Mouse (Mus musculus) heart, adult 2 months (tissue): Measurements from ENCODE around the gene Homez.

Source experiments
- CTCF ChIP-seq: fragments of 200-600 bp; IDR thresholded peaks from 2 replicates; pipeline ENCODE4 v1.8.1; 2022; ENCODE audit warnings: antibody characterized with exemption, mild to moderate bottlenecking, moderate library complexity
- EP300 ChIP-seq: fragments of 200-500 bp; IDR thresholded peaks from 2 replicates; pipeline ENCODE4 v1.6.1; 2011; ENCODE audit warnings: low read depth, low read length, control low read depth; ENCODE audit not compliant: insufficient read depth

DNA sequence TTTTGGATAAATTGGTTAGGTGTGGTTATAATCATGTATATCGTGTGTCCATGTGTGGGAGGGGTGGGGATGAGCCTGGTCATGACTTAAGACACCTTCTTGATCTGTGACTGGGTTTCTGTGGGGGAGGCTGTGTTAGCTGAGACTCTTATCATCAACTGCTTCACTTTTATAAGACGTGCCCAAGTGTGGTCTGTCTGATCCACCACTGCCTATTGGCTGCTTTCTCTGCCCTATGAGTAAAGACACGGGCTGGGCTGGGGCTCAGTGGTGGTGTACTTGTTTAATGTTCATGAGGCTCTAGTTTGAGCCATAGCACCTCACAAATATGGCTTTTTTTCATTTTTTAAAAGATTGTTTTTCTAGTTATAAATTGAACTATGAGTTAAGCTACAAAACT, 55.0 kb downstream of the Homez start:
- no peak for TF ChIP-seq CTCF
- TF ChIP-seq EP300: no peak
